Mouse (Mus musculus): Measurements from ENCODE around the gene Wdfy2. TPM values are rescaled to one million over a fixed set of nuclear protein-coding genes. Genes with fewer than 3 reads are reported as not detected.

Gene Wdfy2
- polyA plus RNA-seq, 1 experiment = 11.0 TPM

GRCm38 (mm10) chr14:62935361-62935760, 97.9 kb downstream of the Wdfy2 start:
- TF ChIP-seq POLR2A (IDR thresholded peaks at IDR 0.05; ENCODE audit: extremely low read depth, insufficient read depth, low read length) (no peak), CTCF (IDR thresholded peaks at IDR 0.05; ENCODE audit: extremely low read depth, insufficient read depth, low read length) (no peak)
- no peak overlapping the region for H3K4me3 ChIP-seq (ENCODE audit: insufficient read depth, low read length)
- no peaks in the 10 kb centered on the region for H3K4me1 ChIP-seq (ENCODE audit: control insufficient read depth, insufficient read depth, low read length)
- no peak overlapping the region for H3K27ac ChIP-seq (ENCODE audit: insufficient read depth, low read length)

GRCm38 (mm10) chr14:62936631-62937380, 99.3 kb downstream of the Wdfy2 start:
- H3K27ac ChIP-seq (ENCODE audit: insufficient read depth, low read length) = no peak overlapping the region
- no peak for TF ChIP-seq CTCF (IDR thresholded peaks at IDR 0.05; ENCODE audit: extremely low read depth, insufficient read depth, low read length)
- TF ChIP-seq POLR2A (IDR thresholded peaks at IDR 0.05; ENCODE audit: extremely low read depth, insufficient read depth, low read length) = no peak
- no peak overlapping the region for H3K4me3 ChIP-seq (ENCODE audit: insufficient read depth, low read length)
- H3K4me1 ChIP-seq (ENCODE audit: control insufficient read depth, insufficient read depth, low read length) = no peaks in the 10 kb centered on the region

- Histone ChIP-seq H3K4me1 (ENCODE audit: control insufficient read depth, insufficient read depth, low read length) (no peaks in the 10 kb centered on the region), H3K27ac (ENCODE audit: insufficient read depth, low read length) (no peak overlapping the region), H3K4me3 (ENCODE audit: insufficient read depth, low read length) (no peak overlapping the region)
- TF ChIP-seq POLR2A (IDR thresholded peaks at IDR 0.05; ENCODE audit: extremely low read depth, insufficient read depth, low read length) (no peak), CTCF (IDR thresholded peaks at IDR 0.05; ENCODE audit: extremely low read depth, insufficient read depth, low read length) (peak; percentile 39; the same call in 1 of the 2 replicates)
Observed at GRCm38 (mm10) chr14:62937675-62938074, 100.2 kb downstream of the Wdfy2 start.

- Histone ChIP-seq H3K4me1 (ENCODE audit: control insufficient read depth, insufficient read depth, low read length) (no peaks in the 10 kb centered on the region), H3K4me3 (ENCODE audit: insufficient read depth, low read length) (no peak overlapping the region), H3K27ac (ENCODE audit: insufficient read depth, low read length) (no peak overlapping the region)
- peak; percentile 15; the same call in 1 of the 2 replicates for TF ChIP-seq CTCF (IDR thresholded peaks at IDR 0.05; ENCODE audit: extremely low read depth, insufficient read depth, low read length)
- no peak for TF ChIP-seq POLR2A (IDR thresholded peaks at IDR 0.05; ENCODE audit: extremely low read depth, insufficient read depth, low read length)
Observed at GRCm38 (mm10) chr14:62939435-62939834, 102.0 kb downstream of the Wdfy2 start.

GRCm38 (mm10) chr14:62940383-62941074, 103.1 kb downstream of the Wdfy2 start:
- Histone ChIP-seq H3K27ac (ENCODE audit: insufficient read depth, low read length) (no peak overlapping the region), H3K4me3 (ENCODE audit: insufficient read depth, low read length) (no peak overlapping the region), H3K4me1 (ENCODE audit: control insufficient read depth, insufficient read depth, low read length) (no peaks in the 10 kb centered on the region)
- no peak for TF ChIP-seq POLR2A (IDR thresholded peaks at IDR 0.05; ENCODE audit: extremely low read depth, insufficient read depth, low read length)
- no peak for TF ChIP-seq CTCF (IDR thresholded peaks at IDR 0.05; ENCODE audit: extremely low read depth, insufficient read depth, low read length)

- Histone ChIP-seq H3K4me1 (ENCODE audit: control insufficient read depth, insufficient read depth, low read length) (no peaks in the 10 kb centered on the region), H3K27ac (ENCODE audit: insufficient read depth, low read length) (no peak overlapping the region)
- TF ChIP-seq CTCF (IDR thresholded peaks at IDR 0.05; ENCODE audit: extremely low read depth, insufficient read depth, low read length) (no peak), POLR2A (IDR thresholded peaks at IDR 0.05; ENCODE audit: extremely low read depth, insufficient read depth, low read length) (no peak)
Observed at GRCm38 (mm10) chr14:62946794-62947193, 109.3 kb downstream of the Wdfy2 start.

GRCm38 (mm10) chr14:62956091-62956490, 118.6 kb downstream of the Wdfy2 start:
- TF ChIP-seq CTCF (IDR thresholded peaks at IDR 0.05; ENCODE audit: extremely low read depth, insufficient read depth, low read length) = no peak
- TF ChIP-seq POLR2A (IDR thresholded peaks at IDR 0.05; ENCODE audit: extremely low read depth, insufficient read depth, low read length) = no peak
- Histone ChIP-seq H3K4me1 (ENCODE audit: control insufficient read depth, insufficient read depth, low read length) (no peaks in the 10 kb centered on the region), H3K4me3 (ENCODE audit: insufficient read depth, low read length) (no peak overlapping the region), H3K27ac (ENCODE audit: insufficient read depth, low read length) (peak overlapping the region; percentile 25; the same call in 1 of the 2 replicates)

More at GRCm38 (mm10) chr14:62946794-62947193, 109.3 kb downstream of the Wdfy2 start:
- H3K4me3 ChIP-seq (ENCODE audit: insufficient read depth, low read length) = no peak overlapping the region

GRCm38 (mm10) chr14:62963632-62964031, 126.2 kb downstream of the Wdfy2 start:
- no peak overlapping the region for H3K4me3 ChIP-seq (ENCODE audit: insufficient read depth, low read length)
- no peak for TF ChIP-seq CTCF (IDR thresholded peaks at IDR 0.05; ENCODE audit: extremely low read depth, insufficient read depth, low read length)
- no peak for TF ChIP-seq POLR2A (IDR thresholded peaks at IDR 0.05; ENCODE audit: extremely low read depth, insufficient read depth, low read length)

GRCm38 (mm10) chr14:62965342-62965741, 127.9 kb downstream of the Wdfy2 start:
- Histone ChIP-seq H3K4me3 (ENCODE audit: insufficient read depth, low read length) (no peak overlapping the region), H3K27ac (ENCODE audit: insufficient read depth, low read length) (no peak overlapping the region), H3K4me1 (ENCODE audit: control insufficient read depth, insufficient read depth, low read length) (no peaks in the 10 kb centered on the region)
- no peak for TF ChIP-seq POLR2A (IDR thresholded peaks at IDR 0.05; ENCODE audit: extremely low read depth, insufficient read depth, low read length)
- no peak for TF ChIP-seq CTCF (IDR thresholded peaks at IDR 0.05; ENCODE audit: extremely low read depth, insufficient read depth, low read length)

More at GRCm38 (mm10) chr14:62963632-62964031, 126.2 kb downstream of the Wdfy2 start:
- Histone ChIP-seq H3K4me1 (ENCODE audit: control insufficient read depth, insufficient read depth, low read length) (no peaks in the 10 kb centered on the region), H3K27ac (ENCODE audit: insufficient read depth, low read length) (no peak overlapping the region)

All from cortical plate, adult 2 months (tissue).